Mouse (Mus musculus) ES-E14 (cell line): Measurements from ENCODE around the gene Lmbr1l.

ENCODE experiments used
- CHD2 ChIP-seq: IDR thresholded peaks from 2 replicates; pipeline ENCODE4 v1.6.1; 2014; ENCODE audit warnings: mild to moderate bottlenecking, low read depth, low read length, inconsistent platforms
- HCFC1 ChIP-seq: IDR thresholded peaks from 2 replicates; pipeline ENCODE4 v1.6.1; 2012; ENCODE audit warnings: low read length, inconsistent platforms, borderline replicate concordance; ENCODE audit not compliant: insufficient read depth
- MAFK ChIP-seq: IDR thresholded peaks from 2 replicates; pipeline ENCODE4 v1.6.1; 2014; ENCODE audit warnings: mild to moderate bottlenecking, low read depth, low read length, inconsistent platforms; ENCODE audit not compliant: insufficient read depth
- ZC3H11A ChIP-seq: IDR thresholded peaks from 2 replicates; pipeline ENCODE4 v1.6.1; 2012; ENCODE audit warnings: low read depth, mild to moderate bottlenecking, inconsistent platforms, low read length, borderline replicate concordance

- no peak for TF ChIP-seq ZC3H11A
- no peak for TF ChIP-seq MAFK
- TF ChIP-seq HCFC1: no peak
- no peak for TF ChIP-seq CHD2
These were observed 4.5 kb upstream of the Lmbr1l start for GRCm38 (mm10) chr15:98922581-98922980.
